Mouse (Mus musculus): Measurements from ENCODE around the gene Foxo3. TPM values are rescaled to one million over a fixed set of nuclear protein-coding genes. Genes with fewer than 3 reads are reported as not detected.

Foxo3 gene
- total and polyA plus RNA-seq, 3 experiments: 9.2 to 18.2 (median 12.6) TPM

DNA sequence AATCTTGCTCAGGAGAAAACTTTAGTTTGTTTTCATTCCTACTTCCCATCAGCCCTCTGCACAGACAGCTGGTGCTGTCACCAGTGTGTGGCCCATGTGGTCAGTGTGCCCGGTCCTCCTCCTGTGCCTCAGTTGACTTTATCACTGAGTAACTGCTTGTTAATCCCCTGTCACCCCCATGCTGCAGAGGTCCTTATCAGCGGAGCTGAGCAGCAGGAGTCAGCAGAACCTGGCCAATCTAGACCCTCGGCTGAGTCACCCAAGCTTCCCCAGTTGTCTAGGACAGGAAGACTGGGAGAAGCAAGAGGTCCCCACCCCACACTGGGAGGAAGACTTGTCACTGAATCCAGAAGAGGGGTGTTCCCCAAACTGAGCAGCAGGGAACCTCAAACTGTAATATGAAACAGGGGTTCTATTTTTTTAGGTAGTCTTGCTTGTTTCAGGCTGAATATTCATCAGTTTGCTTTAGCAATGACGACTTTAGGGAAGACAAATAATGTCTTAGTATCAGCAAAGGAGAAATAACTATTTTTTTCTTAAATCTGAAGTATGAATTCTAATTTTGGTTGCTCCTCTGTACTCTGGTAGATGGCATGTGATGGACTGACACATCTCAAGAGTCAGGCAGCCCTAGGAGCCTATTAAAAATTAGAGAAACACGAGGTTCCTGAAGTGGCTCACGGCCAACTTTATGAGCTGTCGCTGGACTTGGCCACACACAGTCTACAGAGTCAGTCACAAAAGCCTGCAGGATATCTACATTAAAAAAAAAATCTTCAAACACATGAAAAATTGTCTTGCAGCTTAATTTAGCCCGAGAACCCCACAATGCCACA lies 31.9 kb downstream of the Foxo3 start:
- dilution Hi-C loops (cut with MboI; ENCODE audit: extremely low pct_ligation_motif_present, extremely low pct_unique_long_range_greater_than_20kb, low sequenced_read_pairs): no loop called here
- no peak for DNase-seq (ENCODE audit: extremely low read depth)
- in situ Hi-C loops (cut with MboI; ENCODE audit: low pct_ligation_motif_present, low pct_unique_long_range_greater_than_20kb, low sequenced_read_pairs): no loop called here
- no peak overlapping the region for H3K4me2 ChIP-seq (ENCODE audit: insufficient read depth, low read depth, poor library complexity, severe bottlenecking)
- H3K27me3 ChIP-seq (replicated peaks): no peaks in the 10 kb centered on the region
- H3K36me3 ChIP-seq (replicated peaks in 1 of 2; ENCODE audit: control insufficient read depth in 1 of 2, insufficient read depth in 1 of 2, low read length in 1 of 2): peaks cover 6 to 63% of the 10 kb centered on the region in 2 experiments
- no peaks in the 10 kb centered on the region for H3K9me3 ChIP-seq (replicated peaks; ENCODE audit: low read length)
- H3K9ac ChIP-seq (ENCODE audit: insufficient read depth, low read depth): no peak overlapping the region
- H3K4me3 ChIP-seq (replicated peaks in 1 of 3; ENCODE audit: low read depth in 2 of 3, low read length in 2 of 3, poor library complexity in 1 of 3): no peak overlapping the region
- H3K27ac ChIP-seq (ENCODE audit: insufficient read depth, low read depth): no peak overlapping the region
- H3K79me2 ChIP-seq (replicated peaks; ENCODE audit: control insufficient read depth, extremely low read depth, insufficient read depth, poor library complexity, severe bottlenecking): no peaks in the 10 kb centered on the region; the same call in 1 of the 2 replicates
- peaks cover 0 to 14% of the 10 kb centered on the region in 2 experiments; a peak in 3 of 4 replicates for H3K4me1 ChIP-seq (ENCODE audit: control insufficient read depth in 1 of 2, insufficient read depth in 2 of 2)
- TF ChIP-seq MEF2A (IDR thresholded peaks at IDR 0.05; ENCODE audit: borderline replicate concordance, low read depth, low read length): no peak
- TF ChIP-seq HCFC1 (IDR thresholded peaks at IDR 0.05; ENCODE audit: low read depth, low read length): no peak
- no peak for TF ChIP-seq NRF1 (IDR thresholded peaks at IDR 0.05; ENCODE audit: low read depth, low read length)
- no peak for TF ChIP-seq POLR2AphosphoS2 (IDR thresholded peaks at IDR 0.05; ENCODE audit: low read depth, low read length)
- TF ChIP-seq ZMIZ1 (IDR thresholded peaks at IDR 0.05; ENCODE audit: low read depth, low read length): no peak
- no peak for TF ChIP-seq BHLHE40 (IDR thresholded peaks at IDR 0.05; ENCODE audit: low read depth, low read length)
- TF ChIP-seq CTCF (conservative IDR thresholded peaks at IDR 0.05 in 1 of 2, IDR thresholded peaks at IDR 0.05 in 1 of 2; ENCODE audit: low read depth in 2 of 2, low read length in 2 of 2): no peak
- TF ChIP-seq JUN (IDR thresholded peaks at IDR 0.05; ENCODE audit: insufficient read depth, low read depth, low read length): no peak
- no peak for TF ChIP-seq CHD1 (IDR thresholded peaks at IDR 0.05; ENCODE audit: low read depth, low read length)

DNA sequence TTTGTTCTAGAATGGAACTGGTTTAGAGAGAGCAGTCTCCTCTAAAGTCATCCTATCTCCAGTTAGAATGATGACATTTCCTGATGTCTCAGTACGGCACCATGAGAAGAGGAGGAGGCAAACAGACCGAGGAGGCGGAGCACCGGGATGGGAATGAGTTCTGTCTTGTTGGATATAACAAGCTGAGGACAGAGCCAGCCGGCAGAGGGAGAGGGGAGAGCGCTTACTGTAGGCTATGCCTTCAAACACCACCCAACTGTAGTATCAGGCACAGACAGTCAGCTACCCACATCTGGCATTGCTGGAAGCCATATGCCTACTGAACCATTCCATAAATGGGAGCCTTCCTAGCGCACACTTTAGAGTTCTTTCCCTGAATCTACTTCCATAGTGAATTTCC lies 32.6 kb downstream of the Foxo3 start:
- H3K36me3 ChIP-seq (replicated peaks in 1 of 2; ENCODE audit: control insufficient read depth in 1 of 2, insufficient read depth in 1 of 2, low read length in 1 of 2): peaks cover 6 to 64% of the 10 kb centered on the region in 2 experiments
- dilution Hi-C loops (cut with MboI; ENCODE audit: extremely low pct_ligation_motif_present, extremely low pct_unique_long_range_greater_than_20kb, low sequenced_read_pairs): no loop called here

DNA sequence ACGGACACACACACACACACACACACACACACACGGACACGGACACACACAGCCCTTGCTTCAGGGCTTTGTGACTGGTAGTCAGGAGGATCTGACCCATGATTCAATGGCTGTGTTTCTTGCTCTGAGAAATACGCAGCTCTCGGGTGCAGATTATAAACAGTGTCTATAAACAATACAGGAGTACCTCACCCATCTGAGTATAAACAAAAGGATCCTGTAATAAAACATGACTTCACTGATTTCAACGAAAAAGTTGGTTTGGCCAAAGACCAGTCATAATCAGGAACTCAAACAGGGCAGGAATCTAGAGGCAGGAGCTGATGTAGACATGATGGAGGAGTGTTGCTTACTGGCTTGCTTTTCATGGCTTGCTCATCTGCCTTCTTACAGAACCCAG lies 34.1 kb downstream of the Foxo3 start:
- dilution Hi-C loops (cut with MboI; ENCODE audit: extremely low pct_ligation_motif_present, extremely low pct_unique_long_range_greater_than_20kb, low sequenced_read_pairs): no loop called here
- Histone ChIP-seq H3K4me2 (ENCODE audit: insufficient read depth, low read depth, poor library complexity, severe bottlenecking) (no peak overlapping the region), H3K27ac (ENCODE audit: insufficient read depth, low read depth) (no peak overlapping the region), H3K9ac (ENCODE audit: insufficient read depth, low read depth) (no peak overlapping the region), H3K4me3 (replicated peaks in 1 of 3; ENCODE audit: low read depth in 2 of 3, low read length in 2 of 3, poor library complexity in 1 of 3) (no peak overlapping the region), H3K9me3 (replicated peaks; ENCODE audit: low read length) (no peaks in the 10 kb centered on the region), H3K27me3 (replicated peaks) (no peaks in the 10 kb centered on the region), H3K79me2 (replicated peaks; ENCODE audit: control insufficient read depth, extremely low read depth, insufficient read depth, poor library complexity, severe bottlenecking) (no peaks in the 10 kb centered on the region; the same call in 1 of the 2 replicates), H3K36me3 (replicated peaks in 1 of 2; ENCODE audit: control insufficient read depth in 1 of 2, insufficient read depth in 1 of 2, low read length in 1 of 2) (peaks cover 6 to 58% of the 10 kb centered on the region in 2 experiments), H3K4me1 (ENCODE audit: control insufficient read depth in 1 of 2, insufficient read depth in 2 of 2) (peaks cover 0 to 14% of the 10 kb centered on the region in 2 experiments; a peak in 3 of 4 replicates)
- no peak for TF ChIP-seq NELFE (IDR thresholded peaks at IDR 0.05; ENCODE audit: low read depth, low read length)
- TF ChIP-seq TBP (conservative IDR thresholded peaks at IDR 0.05; ENCODE audit: low read depth, low read length): no peak
- no peak for TF ChIP-seq SIN3A (IDR thresholded peaks at IDR 0.05; ENCODE audit: low read length)
- no peak for TF ChIP-seq PAX5 (IDR thresholded peaks at IDR 0.05; ENCODE audit: low read length)
- TF ChIP-seq ZNF384 (IDR thresholded peaks at IDR 0.05; ENCODE audit: low read depth, low read length): no peak
- no peak for TF ChIP-seq GABPA (IDR thresholded peaks at IDR 0.05; ENCODE audit: insufficient replicate concordance, low read depth, low read length)
- no peak for TF ChIP-seq MEF2A (IDR thresholded peaks at IDR 0.05; ENCODE audit: borderline replicate concordance, low read depth, low read length)
- no peak for TF ChIP-seq ZMIZ1 (IDR thresholded peaks at IDR 0.05; ENCODE audit: low read depth, low read length)
- no peak for TF ChIP-seq SMC3 (IDR thresholded peaks at IDR 0.05; ENCODE audit: low read depth, low read length)
- in situ Hi-C loops (cut with MboI; ENCODE audit: low pct_ligation_motif_present, low pct_unique_long_range_greater_than_20kb, low sequenced_read_pairs): no loop called here
- no peak for DNase-seq (ENCODE audit: extremely low read depth)

More for the DNA sequence above, 32.6 kb downstream of the Foxo3 start:
- H3K4me3 ChIP-seq (replicated peaks in 1 of 3; ENCODE audit: low read depth in 2 of 3, low read length in 2 of 3, poor library complexity in 1 of 3): no peak overlapping the region
- no peaks in the 10 kb centered on the region for H3K9me3 ChIP-seq (replicated peaks; ENCODE audit: low read length)
- no peak overlapping the region for H3K27ac ChIP-seq (ENCODE audit: insufficient read depth, low read depth)
- TF ChIP-seq HCFC1 (IDR thresholded peaks at IDR 0.05; ENCODE audit: low read depth, low read length): no peak
- H3K4me1 ChIP-seq (ENCODE audit: control insufficient read depth in 1 of 2, insufficient read depth in 2 of 2): peaks cover 0 to 14% of the 10 kb centered on the region in 2 experiments; a peak in 3 of 4 replicates
- no peak overlapping the region for H3K4me2 ChIP-seq (ENCODE audit: insufficient read depth, low read depth, poor library complexity, severe bottlenecking)
- DNase-seq (ENCODE audit: extremely low read depth): no peak
- in situ Hi-C loops (cut with MboI; ENCODE audit: low pct_ligation_motif_present, low pct_unique_long_range_greater_than_20kb, low sequenced_read_pairs): no loop called here
- no peak overlapping the region for H3K9ac ChIP-seq (ENCODE audit: insufficient read depth, low read depth)
- H3K27me3 ChIP-seq (replicated peaks): no peaks in the 10 kb centered on the region
- H3K79me2 ChIP-seq (replicated peaks; ENCODE audit: control insufficient read depth, extremely low read depth, insufficient read depth, poor library complexity, severe bottlenecking): no peaks in the 10 kb centered on the region; the same call in 1 of the 2 replicates
